Comparison of ENCODE assay signal across 35 mouse cellular contexts in genomic region chr2:149836471-149837135, GRCm38 (mm10). TPM values are rescaled to one million over a fixed set of nuclear protein-coding genes. Genes with fewer than 3 reads are reported as not detected.
DNase-seq lines count a peak whose midpoint lies in the region; TF ChIP-seq lines count a peak whose summit lies in the region.
"Had no signal": no experiment of that assay in that cellular context is flagged by ENCODE, and none has a peak within 500 bp of the region (broad histone marks: within the 10 kb centered on the region; RNA-seq: fewer than 3 reads in every experiment).

No protein-coding gene starts in this region.

- no peak for TF ChIP-seq POLR2A in embryonic fibroblast, embryonic 13.5 days (IDR thresholded peaks at IDR 0.05; ENCODE audit: low read depth, low read length)

- DNase-seq in frontal cortex, postnatal 36 days (ENCODE audit: low spot score in 2 of 2) = peak; percentile 23 to 49
- DNase-seq in frontal cortex, postnatal 14 days (ENCODE audit: low spot score in 2 of 2) = no peak
- no peak for DNase-seq in left cerebral cortex, adult 2 months (ENCODE audit: extremely low spot score in 1 of 2, low spot score in 2 of 2)
- no peak for DNase-seq in left cerebral cortex, postnatal 4 days
- DNase-seq in brain, adult 2 months (ENCODE audit: low read depth, low spot score) = peak; percentile 61
- no peak for DNase-seq in adrenal gland, postnatal 36 days
- DNase-seq: adrenal gland, adult 2 months; adrenal gland, postnatal 14 days; cerebellum, adult 11 months; cerebellum, adult 2 months; cerebellum, postnatal 10 days; cerebellum, postnatal 36 days; embryo, embryonic 11 days; gastrocnemius, postnatal 10 days; gastrocnemius, postnatal 36 days; kidney, adult 11 months had no signal

- peak overlapping the region; percentile 24; the same call in 1 of the 2 replicates for H3K27ac ChIP-seq in left cerebral cortex, adult 2 months
- peak overlapping the region; percentile 35; the same call in 1 of the 2 replicates for H3K27ac ChIP-seq in embryonic fibroblast, embryonic 13.5 days (ENCODE audit: insufficient read depth, low read length)
- H3K27ac ChIP-seq: embryonic facial prominence, embryonic 15.5 days; forebrain, embryonic 12.5 days; forebrain, embryonic 15.5 days; hindbrain, embryonic 10.5 days; hindbrain, embryonic 13.5 days; intestine, embryonic 15.5 days had no signal

- no peak for TF ChIP-seq CTCF in left cerebral cortex, adult 2 months (IDR thresholded peaks at IDR 0.05)
- TF ChIP-seq CTCF in embryonic fibroblast, embryonic 13.5 days (IDR thresholded peaks at IDR 0.05; ENCODE audit: borderline replicate concordance, insufficient read depth, low read length) = no peak

- intact Hi-C loops in left cerebral cortex, adult 2 months (cut with DNase I) = loop anchor here (2.0 kb wide), 1 partner anchor 36 kb away; no protein-coding TSS in a partner anchor
- intact Hi-C loops in left cerebral cortex, postnatal 4 days (cut with DNase I) = loop anchor here (10.0 kb wide), 2 partner anchors 178 to 412 kb away; no protein-coding TSS in a partner anchor

- no peak overlapping the region for H3K4me3 ChIP-seq in left cerebral cortex, adult 2 months
- no peak overlapping the region for H3K4me3 ChIP-seq in embryonic fibroblast, embryonic 13.5 days (ENCODE audit: insufficient read depth, low read length)
- H3K4me3 ChIP-seq: embryonic facial prominence, embryonic 15.5 days; erythroblast, embryonic 14.5 days; forebrain, embryonic 12.5 days; forebrain, embryonic 15.5 days; hindbrain, embryonic 10.5 days; hindbrain, embryonic 13.5 days; intestine, embryonic 15.5 days had no signal

- H3K4me1 ChIP-seq in embryonic fibroblast, embryonic 13.5 days (ENCODE audit: control insufficient read depth, insufficient read depth, low read length) = peaks cover 4% of the 10 kb centered on the region

RNA-seq across cellular contexts. Expression of gene C530025M09Rik, which starts 5.6 kb away (rescaled TPM):
- total RNA-seq in left cerebral cortex, adult 2 months (2021) = 1 to 10 TPM; 2.2 to 2.5 TPM
- total RNA-seq in left cerebral cortex, postnatal 4 days (2021) = 1 to 10 TPM; 1.7 to 3.0 TPM
- polyA plus RNA-seq in embryonic fibroblast, embryonic 13.5 days (2011; ENCODE audit: insufficient read length, low read depth, missing spikeins) = not detected in 2 replicates
- total RNA-seq in adrenal gland, postnatal 36 days (2021) = not detected
- total RNA-seq: adrenal gland, adult 2 months; adrenal gland, postnatal 14 days; gastrocnemius, adult 18-20 months; gastrocnemius, postnatal 10 days; gastrocnemius, postnatal 36 days; granulocyte monocyte progenitor cell, adult 5-6 weeks; heart, adult 8-10 months; heart, postnatal 25 days; MEL had no signal
- polyA plus RNA-seq: adrenal gland, adult 2 months; C2C12; CD4-positive, CD25-positive, alpha-beta regulatory T cell, adult 4 months; embryonic facial prominence, embryonic 11.5 days; embryonic facial prominence, embryonic 15.5 days; erythroblast, embryonic 14.5 days; heart, embryonic 11.5 days; heart, embryonic 14.5 days; heart, postnatal 0 days; intestine, embryonic 15.5 days had no signal

RNA-seq across cellular contexts. Expression of gene Syndig1, which starts 7.6 kb away (rescaled TPM):
- total RNA-seq in left cerebral cortex, adult 2 months (2021) = 10 to 100 TPM; 61.0 to 62.6 TPM
- total RNA-seq in left cerebral cortex, postnatal 4 days (2021) = 10 to 100 TPM; 40.8 to 41.9 TPM
- 5.9 and 8.0 TPM in 2 replicates for polyA plus RNA-seq in embryonic fibroblast, embryonic 13.5 days (2011; ENCODE audit: insufficient read length, low read depth, missing spikeins)
- total RNA-seq in adrenal gland, postnatal 36 days (2021) = under 1 TPM; 0.76 TPM
- total RNA-seq: gastrocnemius, adult 18-20 months; gastrocnemius, postnatal 36 days; granulocyte monocyte progenitor cell, adult 5-6 weeks; heart, postnatal 25 days; MEL had no signal
- polyA plus RNA-seq: C2C12; CD4-positive, CD25-positive, alpha-beta regulatory T cell, adult 4 months; erythroblast, embryonic 14.5 days had no signal

Comparison
In these comparisons a context has a peak if more than half of its experiments do, and no peak if none do; other contexts are left out.
1. DNase-seq: peak in frontal cortex, postnatal 36 days (2 of 2) and brain, adult 2 months (single experiment); none in frontal cortex, postnatal 14 days (0 of 2), left cerebral cortex, adult 2 months (0 of 2), left cerebral cortex, postnatal 4 days (single experiment) and adrenal gland, postnatal 36 days (0 of 2).
2. RNA of gene Syndig1, which starts 7.6 kb away (total RNA-seq): 61.0 to 62.6 TPM in left cerebral cortex, adult 2 months and 40.8 to 41.9 TPM in left cerebral cortex, postnatal 4 days; 0.76 TPM in adrenal gland, postnatal 36 days; every median in the first group is over 10 times any median in the second.